Mouse (Mus musculus): Measurements from ENCODE around the gene Mlec.

DNA sequence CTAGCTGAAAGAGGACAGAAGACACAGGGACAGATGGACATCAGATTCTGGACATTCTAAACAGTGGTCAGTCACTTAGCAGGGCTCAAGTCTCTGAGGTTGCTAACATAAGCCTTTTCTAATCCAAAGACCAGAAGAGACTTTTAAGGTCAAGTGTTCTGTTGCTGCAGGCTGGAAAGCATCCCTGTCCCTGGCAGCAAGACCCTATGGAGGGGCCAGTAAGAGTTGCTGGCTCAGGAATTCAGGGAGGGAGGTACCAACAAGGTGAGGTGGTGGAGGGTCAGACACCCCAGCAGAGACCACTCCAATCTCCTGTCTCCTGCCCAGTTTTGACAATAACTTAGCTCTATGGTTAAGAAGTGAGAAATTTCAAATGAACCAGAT is 11.2 kb downstream of the Mlec start:
- TF ChIP-seq CTCF (IDR thresholded peaks at IDR 0.05; ENCODE audit: control insufficient read depth, insufficient read depth, low read length) (no peak), POLR2A (IDR thresholded peaks at IDR 0.05; ENCODE audit: borderline replicate concordance, control insufficient read depth, low read depth, low read length) (no peak)
